Mouse (Mus musculus): ENCODE measurements around the gene Glud1.
"Not testable (repeated sequence)": the region's sequence is repeated elsewhere in the genome, so short reads cannot be mapped to it uniquely, and the experiment has no call there.

Glud1 gene

GRCm38 (mm10) chr14:34312339-34313048 lies 2.0 kb downstream of the Glud1 start:
- no peak for DNase-seq

DNA sequence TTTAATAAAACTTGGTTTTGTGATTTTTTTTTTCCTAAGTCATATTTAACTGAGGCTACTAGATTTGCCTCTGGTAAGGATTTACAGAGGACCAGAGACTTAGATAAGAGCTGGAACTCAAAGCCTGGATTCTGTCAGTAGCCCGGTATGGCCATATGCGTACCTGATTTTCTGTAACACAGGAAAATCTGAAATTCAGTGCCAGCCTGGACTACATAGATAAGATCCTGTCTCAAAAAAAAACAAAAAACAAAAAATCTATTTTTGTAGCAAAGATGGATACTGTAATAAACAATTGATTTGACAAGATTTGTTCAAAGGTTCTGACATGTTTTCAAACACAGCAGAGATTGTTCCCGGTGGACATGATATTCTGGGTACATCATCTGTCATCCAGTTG lies 3.1 kb downstream of the Glud1 start:
- no peak for DNase-seq

DNA sequence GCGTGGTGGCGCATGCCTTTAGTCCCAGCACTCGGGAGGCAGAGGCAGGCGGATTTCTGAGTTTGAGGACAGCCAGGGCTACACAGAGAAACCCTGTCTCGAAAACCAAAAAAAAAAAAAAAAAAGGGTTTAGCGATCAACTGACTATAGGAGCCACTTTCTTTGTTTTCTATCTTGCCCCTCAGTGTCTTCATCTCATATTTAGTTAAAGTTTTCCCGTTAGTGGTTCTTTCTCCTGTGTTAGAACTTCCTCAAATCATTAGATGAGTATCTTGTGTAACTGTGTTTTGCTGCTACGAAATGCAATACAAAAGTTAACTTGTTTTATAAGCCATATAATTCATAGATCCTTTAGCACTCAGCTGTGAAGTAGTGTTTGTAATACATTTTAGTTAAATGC lies 3.9 kb downstream of the Glud1 start:
- not testable (repeated sequence) for DNase-seq

- no peak for DNase-seq
Observed at GRCm38 (mm10) chr14:34314796-34315195, 4.3 kb downstream of the Glud1 start.

GRCm38 (mm10) chr14:34316346-34316745 lies 5.8 kb downstream of the Glud1 start:
- DNase-seq: no peak

DNA sequence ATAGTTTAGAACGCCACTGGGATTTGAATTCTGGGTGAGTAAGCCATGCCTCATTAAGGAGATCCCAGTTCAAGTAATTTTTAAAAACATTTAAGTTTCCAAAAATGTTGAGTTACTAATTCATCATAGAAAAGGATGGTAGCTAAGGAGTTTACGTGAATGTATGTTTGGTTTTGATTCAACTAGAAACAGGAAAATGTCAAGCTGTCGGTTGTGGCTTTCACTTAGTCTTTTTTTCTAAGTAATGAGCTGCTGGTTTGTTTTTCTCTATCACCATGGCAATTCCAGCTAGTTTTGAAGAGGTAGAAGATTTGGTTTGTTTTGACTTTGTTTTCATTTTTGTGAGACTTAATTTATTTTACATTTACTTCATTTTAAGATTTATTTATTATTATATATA lies 6.9 kb downstream of the Glud1 start:
- no peak for DNase-seq

- DNase-seq: no peak
Observed at GRCm38 (mm10) chr14:34318113-34318512, 7.6 kb downstream of the Glud1 start.

- DNase-seq: no peak
Observed at GRCm38 (mm10) chr14:34323576-34324085, 13.1 kb downstream of the Glud1 start.

DNA sequence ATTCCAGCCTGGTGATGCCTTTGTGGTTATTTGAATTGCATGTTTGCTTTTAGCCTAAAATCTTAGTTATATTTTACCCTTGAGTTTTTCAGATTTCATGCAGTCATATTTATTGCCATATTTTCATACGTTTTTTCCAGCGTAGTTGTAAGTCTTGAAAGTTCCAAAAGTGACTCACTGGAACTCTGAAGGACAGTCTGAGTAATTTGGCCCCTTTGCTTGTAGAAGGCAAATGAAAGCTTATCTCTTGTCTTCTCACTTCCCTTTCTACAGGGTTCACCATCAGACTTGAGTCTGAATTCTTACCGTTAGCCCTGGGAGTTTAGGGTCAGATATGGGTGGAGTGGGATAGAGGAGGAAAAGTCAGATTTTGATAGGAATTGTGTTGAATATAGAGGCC lies 16.1 kb downstream of the Glud1 start:
- no peak for DNase-seq

DNA sequence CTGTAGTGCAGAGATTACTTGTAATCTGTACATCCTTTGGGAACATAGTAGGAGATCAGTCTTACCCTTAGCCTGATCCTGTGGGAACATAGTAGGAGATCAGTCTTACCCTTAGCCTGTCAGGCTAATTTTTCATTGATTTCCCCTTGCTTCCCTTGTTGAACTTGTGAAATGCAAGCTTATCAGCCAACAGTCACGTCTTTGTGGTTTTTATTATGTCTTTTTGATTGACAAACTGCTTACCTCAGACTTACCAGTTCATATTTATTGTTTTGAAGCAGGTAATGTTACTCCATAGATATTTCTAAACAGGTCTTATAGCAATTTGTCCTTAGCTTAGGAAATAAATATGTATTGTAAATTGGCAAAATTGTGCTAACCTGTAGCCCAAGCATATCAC lies 17.1 kb downstream of the Glud1 start:
- DNase-seq: no peak

GRCm38 (mm10) chr14:34330657-34331158 lies 20.2 kb downstream of the Glud1 start:
- DNase-seq: no peak

GRCm38 (mm10) chr14:34331886-34332285 lies 21.4 kb downstream of the Glud1 start:
- no peak for DNase-seq

DNA sequence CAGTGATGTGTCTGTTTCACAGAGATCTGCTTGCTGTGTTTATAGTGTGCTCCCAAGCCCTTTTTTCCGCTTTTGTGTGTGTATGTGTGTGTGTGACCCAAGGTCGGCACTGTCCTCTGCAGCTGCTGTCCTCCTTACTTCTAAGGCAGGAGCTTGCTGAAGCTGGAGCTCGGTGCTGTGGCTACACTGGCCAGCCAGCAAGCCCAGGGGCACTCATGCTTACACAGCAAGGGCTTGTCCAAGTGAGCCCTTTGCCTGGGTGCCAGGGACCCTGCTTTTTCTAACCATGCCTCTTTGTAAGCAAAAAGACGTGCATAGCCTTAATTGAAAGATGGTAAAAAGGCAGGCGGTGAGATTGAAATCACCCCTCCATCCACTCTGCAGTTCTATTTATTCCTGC lies 21.9 kb downstream of the Glud1 start:
- DNase-seq: no peak

- DNase-seq: no peak
Observed at GRCm38 (mm10) chr14:34339446-34339845, 28.9 kb downstream of the Glud1 start.

DNA sequence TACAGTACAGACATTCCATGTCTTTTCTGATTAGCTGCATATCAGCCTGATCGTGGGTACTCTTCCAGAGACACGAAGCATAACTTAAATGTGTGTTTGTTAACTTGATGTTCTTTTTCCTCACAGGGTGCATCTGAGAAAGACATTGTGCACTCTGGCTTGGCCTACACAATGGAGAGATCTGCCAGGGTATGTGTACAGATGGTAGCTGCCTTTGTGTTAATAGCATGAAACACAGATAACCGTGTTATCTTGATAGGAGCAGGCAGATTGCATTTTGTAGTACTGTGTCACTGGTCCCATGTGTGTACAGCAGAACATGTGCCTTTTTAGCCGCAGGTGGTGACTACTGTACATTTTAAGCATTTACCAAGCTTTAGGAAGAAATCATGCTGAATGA lies 31.5 kb downstream of the Glud1 start:
- no peak for DNase-seq

DNA sequence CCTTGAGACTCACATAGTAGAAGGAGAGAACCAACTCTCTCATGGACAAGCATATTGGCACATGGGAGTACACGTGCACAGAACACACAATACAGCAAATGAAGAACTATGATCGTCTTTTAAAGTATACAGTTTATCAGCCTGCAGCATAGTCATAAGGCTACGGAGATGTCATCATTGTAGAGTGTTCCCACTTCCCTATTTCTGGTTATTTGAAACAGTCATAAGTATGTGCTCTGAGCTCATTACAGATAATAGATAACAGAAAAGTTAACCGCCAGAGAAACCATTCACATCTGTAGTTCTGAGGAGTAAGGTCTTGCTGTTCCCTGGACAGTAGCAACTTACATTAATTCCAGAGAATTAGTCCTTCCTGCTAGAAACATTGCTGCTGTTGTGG lies 32.6 kb downstream of the Glud1 start:
- no peak for DNase-seq

DNA sequence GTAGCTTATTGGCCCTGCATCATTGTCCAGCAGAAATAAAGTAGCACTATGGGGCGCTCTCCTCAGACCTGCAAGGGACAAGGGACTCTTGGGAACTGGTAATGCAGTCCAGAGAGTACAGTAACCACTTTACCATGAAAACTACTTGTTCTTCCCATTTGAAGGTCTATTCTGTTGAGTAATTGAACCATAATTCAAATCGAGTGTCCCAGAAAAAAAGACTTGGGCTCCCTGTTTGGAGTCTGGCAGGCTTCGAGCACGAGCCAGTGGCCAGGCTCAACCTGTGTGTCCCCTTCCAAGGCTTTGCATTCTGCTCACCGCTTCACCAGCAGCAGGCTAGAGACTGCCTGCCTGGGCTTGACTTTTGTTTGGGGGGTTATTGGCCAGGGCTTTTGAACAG lies 33.8 kb downstream of the Glud1 start:
- DNase-seq: no peak

- DNase-seq: no peak
Observed at GRCm38 (mm10) chr14:34345771-34346566, 35.4 kb downstream of the Glud1 start.

DNA sequence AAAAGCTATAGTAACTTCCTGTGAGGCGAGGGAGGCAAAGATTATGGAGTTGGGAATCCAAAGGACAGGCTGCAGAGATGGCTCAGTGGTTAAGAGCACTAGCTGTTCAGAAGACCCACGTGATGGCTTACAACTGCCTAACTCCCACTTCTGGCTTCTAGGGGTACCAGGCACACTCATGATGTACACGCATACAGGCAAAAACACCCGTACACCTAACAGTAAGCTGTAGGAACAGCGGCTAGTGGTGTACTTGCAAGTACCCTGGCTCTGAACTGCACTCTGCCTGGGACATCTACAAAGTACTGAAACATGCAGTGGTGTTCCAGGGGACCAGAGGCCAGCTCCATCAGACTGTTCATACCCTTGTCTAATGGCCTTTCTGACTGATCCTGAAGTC lies 36.6 kb downstream of the Glud1 start:
- DNase-seq: no peak

DNA sequence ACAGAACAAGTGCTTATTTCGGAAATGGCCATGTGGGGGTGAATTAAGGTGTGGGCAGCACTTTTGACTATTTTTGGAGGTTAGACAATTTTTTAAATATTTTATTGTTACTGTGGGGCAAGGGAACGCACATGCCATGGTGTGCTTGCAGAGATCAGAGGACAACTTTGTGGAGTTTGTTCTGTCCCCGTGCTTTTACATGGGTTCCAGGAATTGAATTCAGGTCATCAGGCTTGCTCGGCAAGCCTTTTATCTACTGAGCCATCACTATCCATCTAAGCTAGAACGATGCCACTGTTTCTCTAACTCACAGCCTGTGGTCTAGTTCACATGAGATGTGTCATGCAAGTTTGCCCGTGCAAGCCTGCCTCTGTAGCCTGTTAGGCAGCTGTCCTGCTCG lies 37.8 kb downstream of the Glud1 start:
- DNase-seq: no peak

- DNase-seq: no peak
Observed at GRCm38 (mm10) chr14:34349007-34349406, 38.5 kb downstream of the Glud1 start.

GRCm38 (mm10) chr14:34351660-34352059 lies 41.1 kb downstream of the Glud1 start:
- DNase-seq: no peak

DNA sequence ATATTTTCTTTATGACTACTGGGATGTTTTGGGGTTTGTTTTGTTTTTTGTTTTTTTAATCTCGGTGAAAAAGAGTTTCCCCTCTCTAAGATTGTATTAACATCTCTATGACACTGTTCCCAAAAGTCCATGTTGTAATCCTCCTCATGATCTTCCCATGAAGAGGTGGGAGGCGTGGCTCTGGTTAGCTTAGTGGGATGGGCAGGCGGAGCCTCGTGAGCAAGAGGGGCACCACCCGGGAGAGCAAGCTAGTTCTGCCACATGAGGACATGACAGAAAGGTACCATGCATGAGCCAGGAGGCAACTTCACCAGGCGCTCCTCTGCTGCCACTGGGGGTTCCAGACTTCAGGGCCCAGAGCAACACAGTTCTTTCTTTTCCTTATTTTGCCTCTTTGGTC lies 42.0 kb downstream of the Glud1 start:
- DNase-seq: no peak

GRCm38 (mm10) chr14:34353326-34353725 lies 42.8 kb downstream of the Glud1 start:
- DNase-seq: no peak
